In genomic region chr6:88901947-88902820, GRCm38 (mm10) we compare ENCODE assay signal across 8 mouse cellular contexts. TPM values are rescaled to one million over a fixed set of nuclear protein-coding genes. Genes with fewer than 3 reads are reported as not detected.
DNase-seq lines count a peak whose midpoint lies in the region; ATAC-seq lines count a peak whose summit lies in the region.

Gene Tpra1 (plus strand): TSS chr6:88902251.

- under 1% methylated on average over 66 of the region's 66 CpGs for WGBS in heart, embryonic 14.5 days
- under 1% methylated on average over 66 of the region's 66 CpGs for WGBS in liver, embryonic 13.5 days (ENCODE audit: insufficient replicate concordance)
- WGBS in stomach, embryonic 16.5 days: under 1% methylated on average over 66 of the region's 66 CpGs

- peaks cover 32% of the 10 kb centered on the region for H3K4me1 ChIP-seq in brown adipose tissue, adult 24 weeks (ENCODE audit: control insufficient read depth, insufficient read depth, insufficient read length, low read length)
- H3K4me1 ChIP-seq in heart, embryonic 14.5 days (ENCODE audit: control insufficient read depth in 2 of 2, insufficient read depth in 2 of 2, low read length in 2 of 2): peaks cover 22 to 58% of the 10 kb centered on the region in 2 experiments
- H3K4me1 ChIP-seq in liver, embryonic 13.5 days (replicated peaks): peaks cover 78% of the 10 kb centered on the region
- peaks cover 37% of the 10 kb centered on the region for H3K4me1 ChIP-seq in stomach, embryonic 16.5 days (ENCODE audit: control insufficient read depth, insufficient read depth, low read length)

- no peaks in the 10 kb centered on the region for H3K27me3 ChIP-seq in heart, embryonic 14.5 days (ENCODE audit: control insufficient read depth, insufficient read depth, low read length)
- H3K27me3 ChIP-seq in liver, embryonic 13.5 days: no peaks in the 10 kb centered on the region
- no peaks in the 10 kb centered on the region for H3K27me3 ChIP-seq in stomach, embryonic 16.5 days (ENCODE audit: control insufficient read depth, insufficient read depth, low read length)

- peak within 1 kb of the TSS; percentile 86 for H3K9ac ChIP-seq in heart, embryonic 14.5 days (ENCODE audit: low read length)
- H3K9ac ChIP-seq in liver, embryonic 13.5 days: peak within 1 kb of the TSS; percentile 93
- peak within 1 kb of the TSS; percentile 93 for H3K9ac ChIP-seq in stomach, embryonic 16.5 days (ENCODE audit: low read length)

- H3K4me2 ChIP-seq in heart, embryonic 14.5 days (ENCODE audit: low read length): peak within 1 kb of the TSS; percentile 97
- peak within 1 kb of the TSS; percentile 83 for H3K4me2 ChIP-seq in liver, embryonic 13.5 days
- peak within 1 kb of the TSS; percentile 98 for H3K4me2 ChIP-seq in stomach, embryonic 16.5 days (ENCODE audit: low read depth, low read length)

- ATAC-seq in heart, embryonic 14.5 days (ENCODE audit: insufficient number of reproducible peaks, insufficient read depth, low FRiP score, low read depth): peak; percentile 81
- peak; percentile 85 for ATAC-seq in liver, embryonic 13.5 days (ENCODE audit: low read depth)
- ATAC-seq in stomach, embryonic 16.5 days (ENCODE audit: insufficient read depth, low FRiP score): peak; percentile 90

- DNase-seq in CD4-positive, CD25-positive, alpha-beta regulatory T cell, adult 2 months (ENCODE audit: low read depth, low spot score): peak; percentile 96
- peak; percentile 92 for DNase-seq in fibroblast of lung, adult 2 months (ENCODE audit: low read depth)
- DNase-seq in kidney, postnatal 14 days: peak; percentile 97
- peak; percentile 94 for DNase-seq in liver, embryonic 13.5 days
- DNase-seq in neural tube, embryonic 10.5 days (ENCODE audit: extremely low spot score, low spot score): peak; percentile 90

- H3K36me3 ChIP-seq in heart, embryonic 14.5 days (ENCODE audit: control insufficient read depth, insufficient read depth, low read length): no peaks in the 10 kb centered on the region; the same call in 1 of the 2 replicates
- peaks cover 22% of the 10 kb centered on the region for H3K36me3 ChIP-seq in liver, embryonic 13.5 days
- no peaks in the 10 kb centered on the region for H3K36me3 ChIP-seq in stomach, embryonic 16.5 days (ENCODE audit: control insufficient read depth, insufficient read depth, low read length)

- H3K4me3 ChIP-seq in brown adipose tissue, adult 24 weeks (ENCODE audit: insufficient read depth, low read depth, low read length): peak within 1 kb of the TSS; percentile 85
- H3K4me3 ChIP-seq in heart, embryonic 14.5 days (ENCODE audit: control insufficient read depth in 1 of 2, insufficient read depth in 1 of 2, low read depth in 1 of 2, low read length in 2 of 2): peak within 1 kb of the TSS; percentile 83 to 91
- peak within 1 kb of the TSS; percentile 79 for H3K4me3 ChIP-seq in liver, embryonic 13.5 days (replicated peaks)
- peak within 1 kb of the TSS; percentile 79 for H3K4me3 ChIP-seq in stomach, embryonic 16.5 days (replicated peaks; ENCODE audit: low read length)

- H3K9me3 ChIP-seq in heart, embryonic 14.5 days (ENCODE audit: control insufficient read depth, low read length): no peaks in the 10 kb centered on the region
- no peaks in the 10 kb centered on the region for H3K9me3 ChIP-seq in liver, embryonic 13.5 days (replicated peaks)
- H3K9me3 ChIP-seq in stomach, embryonic 16.5 days (replicated peaks; ENCODE audit: control insufficient read depth, low read length): no peaks in the 10 kb centered on the region

- H3K27ac ChIP-seq in brown adipose tissue, adult 24 weeks (replicated peaks; ENCODE audit: low read depth, low read length): peak within 1 kb of the TSS; percentile 83
- peak within 1 kb of the TSS; percentile 95 for H3K27ac ChIP-seq in heart, embryonic 14.5 days (replicated peaks in 1 of 2; ENCODE audit: control insufficient read depth in 1 of 2, insufficient read depth in 1 of 2, low read depth in 2 of 2, low read length in 2 of 2)
- peak within 1 kb of the TSS; percentile 94 for H3K27ac ChIP-seq in liver, embryonic 13.5 days
- peak within 1 kb of the TSS; percentile 95 for H3K27ac ChIP-seq in stomach, embryonic 16.5 days (ENCODE audit: low read length)

RNA-seq across cellular contexts. Expression of gene Tpra1, which starts in this region (rescaled TPM):
- polyA plus RNA-seq in brown adipose tissue, adult 24 weeks (2012; ENCODE audit: insufficient read depth, insufficient read length, missing spikeins): 15.5 and 17.5 TPM in 2 replicates
- polyA plus RNA-seq in heart, embryonic 14.5 days (2014; fragmentation: Nextera tagmentation; extraction: Ambion mirVana): 36.8 and 39.5 TPM in 2 replicates
- polyA plus RNA-seq in liver, embryonic 13.5 days (2015; fragmentation: Nextera tagmentation; extraction: Ambion mirVana): 42.8 and 46.0 TPM in 2 replicates
- 65.1 and 74.4 TPM in 2 replicates for polyA plus RNA-seq in stomach, embryonic 16.5 days (2015; fragmentation: Nextera tagmentation; extraction: Ambion mirVana)

Comparison
In these comparisons a context has a peak if more than half of its experiments do, and no peak if none do; other contexts are left out.
1. Peak in every context shown above with its lines: DNase-seq, ATAC-seq, H3K4me3 ChIP-seq and H3K27ac ChIP-seq.